Mouse (Mus musculus): Measurements from ENCODE around the gene Nrg3.
A peak's percentile ranks its signal among the peaks of the same experiment; 100 is the strongest.

Nrg3 gene

DNA sequence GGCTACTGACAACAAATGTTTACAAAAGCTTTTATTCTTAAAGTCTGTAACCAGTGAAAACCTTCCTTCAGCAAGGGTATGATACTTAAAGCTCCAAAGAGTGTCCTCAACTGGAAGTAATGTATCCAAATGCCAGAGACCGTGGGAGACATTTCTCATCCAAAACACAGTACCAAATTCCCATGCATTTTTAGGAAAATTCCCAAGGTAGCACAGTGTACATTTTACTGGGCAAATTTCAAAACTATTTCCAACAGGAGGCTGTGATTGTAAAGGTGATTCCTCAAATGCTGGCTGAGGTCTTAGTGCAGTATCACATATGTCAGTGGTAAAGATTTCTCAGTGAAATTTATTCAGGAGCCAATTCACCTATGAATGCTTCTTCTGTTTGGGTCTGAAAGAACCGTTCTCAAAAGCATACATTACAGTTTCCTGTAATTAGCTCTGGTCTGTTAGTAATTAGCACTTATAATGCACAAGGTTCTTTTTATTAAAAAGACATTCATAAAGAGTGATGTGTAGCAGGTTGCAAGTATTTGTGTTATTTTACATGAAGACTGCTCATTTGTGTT is 536.3 kb downstream of the Nrg3 start:
- no peak for DNase-seq

DNA sequence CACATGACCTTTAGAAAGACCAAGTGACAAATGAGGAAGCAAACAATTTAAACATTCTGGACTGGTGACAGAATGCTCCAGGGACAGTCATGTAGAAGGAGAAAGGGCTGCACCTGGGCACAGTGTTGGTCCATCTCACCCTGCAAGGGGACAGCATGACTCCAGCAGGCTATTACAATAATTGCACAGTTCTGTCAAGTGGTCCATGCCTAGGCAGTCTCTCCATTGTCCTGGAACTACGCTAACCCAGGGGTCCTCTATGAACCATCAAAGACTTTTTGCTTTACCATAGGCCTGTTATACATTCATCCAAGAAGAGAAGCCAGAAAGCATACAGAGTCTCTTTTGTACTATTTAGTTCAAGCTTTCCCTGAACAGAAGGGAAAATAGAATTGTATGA is 549.2 kb downstream of the Nrg3 start:
- no peak for DNase-seq

DNA sequence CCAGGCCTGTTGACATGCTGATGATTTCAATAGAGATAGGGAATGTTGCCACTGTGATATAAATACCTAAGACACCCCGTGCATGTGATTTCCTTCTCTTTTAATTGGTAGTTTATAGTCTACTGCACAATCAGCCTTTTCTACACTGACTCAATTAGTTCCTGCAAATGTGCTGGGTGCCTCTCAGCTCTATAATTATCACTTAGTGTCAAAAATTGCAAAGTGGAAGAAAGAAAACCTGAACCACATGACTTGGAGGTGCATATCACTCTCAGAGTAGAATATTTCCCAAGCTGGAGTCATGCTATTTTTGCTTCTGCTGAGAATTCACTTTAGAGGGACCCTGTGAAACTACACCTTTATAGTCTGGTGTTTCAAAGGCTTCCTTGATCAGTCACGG is 552.1 kb downstream of the Nrg3 start:
- DNase-seq: no peak

DNA sequence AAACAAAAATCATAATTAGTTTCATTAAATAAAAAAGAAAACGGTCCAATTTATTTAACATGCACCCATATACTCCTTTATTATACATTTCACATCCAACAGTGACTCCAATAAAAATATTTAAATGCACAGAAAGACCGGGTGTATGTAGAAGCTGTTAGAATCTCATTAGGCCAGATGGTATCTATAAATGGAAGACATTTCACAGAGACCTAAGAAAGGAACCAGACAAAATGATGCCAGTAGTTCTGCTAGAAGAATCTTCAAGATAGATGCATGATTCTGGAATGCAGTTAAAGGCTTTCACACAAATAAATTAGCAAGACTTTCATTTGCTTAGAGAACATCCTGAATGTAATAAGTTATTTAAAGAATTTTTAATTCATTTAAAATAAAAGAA is 602.3 kb downstream of the Nrg3 start:
- DNase-seq: no peak

DNA sequence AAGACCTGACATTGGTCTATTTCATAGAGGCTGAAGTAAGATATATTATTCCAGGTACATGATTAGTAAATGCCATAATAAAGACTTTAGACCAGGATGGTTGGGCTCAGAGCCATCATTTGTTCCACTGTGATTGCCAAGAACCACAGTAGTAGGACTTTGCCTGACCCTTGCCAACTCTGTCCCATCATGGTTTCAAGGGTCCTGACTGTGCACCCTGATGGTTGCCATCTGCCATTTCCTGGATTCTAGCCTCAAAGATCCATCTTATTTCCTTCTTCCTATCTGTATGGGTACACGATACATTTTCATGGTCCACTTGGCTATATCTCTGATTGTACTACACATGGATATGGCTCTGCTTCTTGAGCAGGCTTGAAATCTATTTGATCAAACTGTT is 625.3 kb downstream of the Nrg3 start:
- DNase-seq: peak; percentile 86 to 89

DNA sequence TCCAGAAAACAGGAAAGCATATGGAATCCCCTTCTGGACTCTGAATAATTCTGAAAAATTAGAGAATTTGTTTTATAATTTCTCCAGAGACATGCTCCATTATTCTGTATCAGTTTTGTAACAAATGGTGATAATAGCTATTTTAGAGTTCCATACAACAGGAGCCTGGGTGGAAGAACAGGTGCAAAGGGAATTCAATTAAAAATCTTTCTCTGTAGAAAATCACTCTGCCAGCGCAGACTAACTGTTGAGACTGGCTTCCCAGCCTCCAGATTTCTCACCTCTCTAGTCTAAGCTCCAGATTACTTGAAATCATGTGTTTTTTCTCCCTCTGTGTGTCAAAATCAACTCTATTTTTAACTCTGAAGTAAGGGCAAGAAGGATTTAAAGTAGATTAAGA is 625.8 kb downstream of the Nrg3 start:
- peak; percentile 21 to 53 for DNase-seq

DNA sequence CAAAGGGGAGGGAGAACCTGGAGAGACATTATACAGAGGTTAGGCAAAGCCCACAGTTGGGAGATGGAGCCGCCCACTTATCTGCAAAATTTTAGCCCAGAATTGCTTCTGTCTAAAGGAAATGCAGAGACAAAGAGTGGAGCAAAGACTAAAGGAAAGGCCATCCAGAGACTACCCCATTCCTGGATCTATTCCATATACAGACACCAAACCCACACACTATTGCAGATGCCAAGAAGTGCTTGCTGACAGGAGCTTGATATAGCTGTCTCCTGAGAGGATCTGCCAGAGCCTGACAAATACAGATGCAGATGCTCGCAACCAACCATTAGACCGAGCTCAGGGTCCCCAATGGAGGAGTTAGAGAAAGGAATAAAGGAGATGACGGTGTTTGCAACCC is 637.9 kb downstream of the Nrg3 start:
- no peak for DNase-seq

DNA sequence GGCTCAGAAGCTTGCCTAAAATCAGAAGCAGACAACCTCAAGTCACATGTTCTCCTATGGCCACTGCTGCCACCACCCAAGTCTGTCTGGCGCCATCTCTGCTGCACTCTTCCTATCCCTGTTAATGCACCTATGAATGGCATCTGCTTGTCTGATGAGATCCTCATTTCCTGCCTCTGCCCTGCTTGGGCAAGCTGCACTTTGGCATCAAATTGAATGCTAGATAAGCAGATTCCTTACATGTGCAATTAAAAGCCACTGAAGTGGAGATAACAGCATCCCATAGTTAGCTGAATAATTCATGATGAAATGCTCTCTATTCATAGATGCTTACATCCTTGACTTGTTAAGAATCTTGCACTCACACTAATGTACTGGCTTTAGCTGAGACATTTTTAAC is 648.0 kb downstream of the Nrg3 start:
- DNase-seq: no peak

DNA sequence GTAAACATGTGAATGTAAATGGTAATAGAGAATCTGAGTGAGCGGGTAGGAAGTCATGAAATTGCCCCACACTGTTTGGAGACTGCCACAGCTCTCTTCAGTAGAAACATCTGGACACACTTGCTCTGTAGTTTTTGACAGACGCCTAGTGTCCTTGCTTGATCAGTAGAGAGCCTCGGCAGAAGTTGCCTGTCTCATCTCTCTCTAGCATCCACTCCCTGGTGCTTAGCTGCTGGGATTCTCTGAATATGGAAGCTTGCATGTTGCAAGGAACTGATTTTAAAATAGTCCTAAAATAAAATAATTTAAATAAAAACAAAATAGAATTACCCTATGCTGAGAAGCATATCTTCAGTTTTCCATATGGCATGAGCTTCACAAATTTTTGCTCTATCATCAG is 675.9 kb downstream of the Nrg3 start:
- no peak for DNase-seq

DNA sequence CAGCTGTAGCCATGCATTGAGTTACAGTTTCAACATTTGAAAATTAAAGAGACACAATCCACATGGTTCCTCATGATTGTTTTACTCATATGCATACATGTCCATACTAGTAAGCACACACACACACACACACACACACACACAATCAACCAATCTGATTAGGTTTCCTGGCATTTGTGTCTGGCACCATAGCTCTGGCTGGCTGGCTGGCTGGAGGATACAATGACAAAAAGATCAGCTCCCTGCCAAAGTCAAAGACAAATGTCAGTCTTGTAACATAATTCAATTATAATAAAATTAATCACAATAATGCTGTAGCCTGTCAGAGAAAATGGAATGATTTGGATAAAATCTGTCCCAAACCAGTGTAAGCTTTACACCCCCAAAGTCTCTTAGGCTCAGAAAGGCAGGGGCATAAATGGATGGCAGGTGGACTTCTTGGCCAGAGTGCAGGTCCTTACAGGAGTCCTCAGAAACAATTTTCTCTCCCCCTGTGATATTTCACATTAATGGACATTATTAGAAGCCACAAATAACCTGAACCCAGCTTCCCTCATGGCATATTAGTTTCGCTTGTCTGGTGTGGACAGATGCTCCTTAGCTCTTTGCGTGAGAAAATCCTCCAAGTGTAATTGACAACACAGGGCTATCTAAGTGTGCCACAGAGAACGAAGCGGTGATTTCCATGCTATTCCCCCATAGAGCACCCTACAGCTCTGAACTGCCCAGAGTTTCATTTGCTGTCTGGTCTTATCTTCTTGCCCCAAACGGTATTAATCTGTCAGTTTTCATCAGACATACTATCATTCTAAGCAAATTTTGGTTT is 697.4 kb downstream of the Nrg3 start:
- peak in 1 of 2 experiments; percentile 4 for DNase-seq

DNA sequence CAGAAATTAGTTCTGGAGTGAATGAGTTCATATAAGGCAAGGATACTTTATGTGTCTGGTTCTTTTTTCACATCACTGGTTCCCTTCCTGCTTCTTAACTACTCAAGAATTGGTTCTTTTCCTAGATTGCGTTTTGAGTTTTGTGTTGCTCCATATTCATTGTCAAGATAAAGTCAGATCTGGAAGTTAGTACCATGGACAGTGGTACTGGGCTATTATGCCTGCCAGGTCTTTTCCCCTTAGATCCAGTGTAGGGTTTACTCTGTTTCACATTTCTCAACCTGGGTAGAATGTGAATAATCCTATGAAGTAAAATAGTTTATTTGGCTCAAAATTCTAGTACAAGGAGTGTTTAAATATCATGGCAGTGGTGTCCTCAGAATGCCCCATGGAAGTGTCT is 698.1 kb downstream of the Nrg3 start:
- DNase-seq: no peak

DNA sequence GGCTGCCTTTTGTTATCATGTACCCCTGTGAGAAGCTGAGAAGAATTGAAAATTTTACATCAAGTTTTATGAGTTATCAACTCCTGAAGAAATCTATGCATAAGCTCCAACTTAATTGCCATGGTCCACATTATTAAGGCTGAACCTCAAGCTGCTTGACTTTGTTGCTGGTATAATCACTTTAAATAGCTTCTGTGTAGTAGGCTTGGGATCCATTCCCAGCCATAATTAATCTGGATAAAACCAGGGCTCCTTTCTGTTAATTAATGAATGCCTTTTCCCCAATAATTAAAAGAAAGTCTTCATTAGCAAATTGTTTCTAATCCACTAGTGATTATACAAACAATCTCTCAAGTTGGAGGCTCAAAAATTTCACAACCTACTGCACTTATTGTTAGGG is 742.4 kb downstream of the Nrg3 start:
- DNase-seq: no peak

DNA sequence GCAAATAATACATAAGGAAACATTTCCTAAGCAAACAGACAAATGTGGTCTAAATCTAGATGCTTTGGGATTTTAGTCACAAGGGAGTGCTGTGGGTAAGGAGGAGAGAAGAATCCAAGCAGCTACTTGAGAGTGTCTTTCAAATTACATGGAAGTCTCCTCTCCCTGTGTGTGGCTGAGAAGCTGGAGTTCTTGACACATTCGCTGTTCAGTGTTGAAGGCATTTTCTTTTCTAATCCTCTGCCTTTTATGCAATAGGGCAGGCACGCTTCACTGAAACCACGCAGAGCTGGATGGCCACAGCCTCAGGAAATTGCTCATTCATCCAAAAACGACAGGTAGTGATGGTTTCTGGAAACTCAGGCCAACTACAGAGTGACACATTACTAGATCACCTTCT is 769.0 kb downstream of the Nrg3 start:
- peak; percentile 6 to 14 for DNase-seq

DNA sequence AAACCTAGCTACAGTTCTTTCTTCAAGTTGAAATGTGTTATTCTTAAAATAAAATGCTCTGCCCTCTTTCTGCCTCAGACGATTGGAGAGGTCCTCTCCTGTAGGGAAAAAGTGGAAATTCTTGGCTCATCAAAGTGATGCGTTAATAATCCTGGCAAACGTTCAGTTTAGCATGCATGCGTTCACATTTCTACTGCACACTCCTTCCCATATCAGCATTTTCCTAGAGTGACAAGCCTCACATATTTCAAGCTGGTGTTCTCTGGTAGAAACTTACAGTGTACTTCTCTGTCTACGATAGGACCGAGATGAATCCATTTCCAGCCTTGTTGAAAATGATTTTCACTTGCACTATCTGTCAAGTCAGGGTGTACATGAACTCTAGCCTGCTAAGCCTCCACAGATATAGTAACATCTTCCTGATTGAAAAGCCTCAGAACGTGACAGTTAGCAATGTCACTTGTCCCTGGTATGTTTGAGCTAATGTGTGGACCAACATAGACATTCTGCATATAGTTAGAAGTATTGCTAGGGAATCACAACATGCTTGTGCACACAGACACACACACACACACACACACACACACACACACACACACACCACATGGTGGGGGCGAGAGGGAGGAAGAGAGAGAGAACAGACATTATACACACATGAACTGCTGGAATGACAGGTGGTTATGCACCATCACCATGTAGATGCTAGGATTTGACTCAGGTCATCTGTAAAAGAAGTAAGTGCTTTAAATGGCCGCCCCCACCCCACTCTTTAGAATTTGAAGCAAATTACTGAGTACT is 770.1 kb downstream of the Nrg3 start:
- no peak for DNase-seq

DNA sequence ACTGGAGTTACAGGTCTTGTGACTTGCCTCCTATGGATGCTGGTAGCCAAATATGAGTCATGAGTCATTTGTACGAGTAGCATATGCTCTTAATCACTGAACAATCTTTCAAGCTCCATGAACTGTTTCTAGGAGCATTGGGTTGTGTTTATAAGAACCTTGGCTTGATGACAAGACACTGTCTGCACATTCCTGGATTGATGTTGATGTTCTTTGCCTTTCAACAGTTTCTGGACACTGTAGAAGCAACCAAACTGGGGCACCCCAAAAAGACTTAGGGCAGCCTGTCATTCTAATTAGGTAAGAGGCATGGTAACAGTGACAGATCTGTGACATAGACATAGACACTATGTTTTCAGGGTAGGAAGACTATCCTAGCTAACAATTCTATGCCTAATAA is 771.5 kb downstream of the Nrg3 start:
- no peak for DNase-seq

DNA sequence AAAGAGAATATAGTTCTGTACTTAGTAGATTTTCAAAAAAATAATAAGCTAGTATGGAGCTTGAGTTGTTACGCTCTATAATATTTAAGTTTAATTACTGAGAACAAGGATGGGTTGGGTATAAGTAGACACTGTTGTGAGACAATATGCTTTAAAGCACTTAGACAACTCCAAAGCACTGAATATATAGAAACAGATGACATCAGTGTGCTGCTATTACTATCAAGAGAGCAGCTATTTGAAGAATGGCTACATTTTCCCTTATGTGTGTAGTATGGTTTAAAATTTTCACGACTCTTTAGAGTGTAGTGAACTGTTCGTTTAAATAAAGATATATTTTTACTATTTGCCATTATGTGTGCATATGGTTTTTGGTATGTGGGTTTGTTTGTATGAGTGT is 771.9 kb downstream of the Nrg3 start:
- no peak for DNase-seq

DNA sequence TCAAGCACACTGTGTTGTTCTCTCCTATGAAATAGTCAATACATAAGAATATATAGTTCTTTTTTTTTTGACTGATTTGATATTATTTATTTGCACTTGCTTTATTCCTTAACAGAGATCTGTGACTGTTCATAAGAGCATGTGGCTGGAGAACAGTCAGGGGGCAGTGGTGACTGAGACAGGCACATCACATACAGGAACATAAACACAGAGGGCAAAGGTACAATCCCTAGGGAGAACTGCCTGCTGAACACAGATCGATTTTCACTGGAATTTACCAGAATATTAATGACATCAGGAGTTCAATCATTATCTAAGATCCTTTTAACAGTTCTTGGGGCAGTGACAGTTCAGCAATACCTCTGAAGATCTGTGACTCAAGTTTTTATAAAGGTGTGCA is 812.9 kb downstream of the Nrg3 start:
- DNase-seq: no peak

DNA sequence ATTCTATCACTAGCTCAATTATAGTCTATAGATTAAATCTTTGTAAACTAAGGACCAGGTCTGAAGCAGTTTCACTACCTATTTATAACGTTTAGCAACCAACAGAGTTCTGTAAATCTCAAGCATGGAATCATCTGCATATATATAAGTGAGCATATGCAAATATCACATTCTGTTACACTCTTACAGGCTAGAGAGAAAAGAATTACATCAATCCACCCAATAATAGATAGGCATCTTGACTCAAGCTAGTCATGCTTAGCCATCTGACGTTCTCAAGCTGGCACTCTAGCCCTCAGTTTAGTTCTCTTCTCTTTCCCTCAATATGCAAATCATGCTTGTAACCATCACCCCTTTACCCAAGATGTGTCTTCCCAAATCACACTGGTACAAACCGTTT is 835.8 kb downstream of the Nrg3 start:
- no peak for DNase-seq

DNA sequence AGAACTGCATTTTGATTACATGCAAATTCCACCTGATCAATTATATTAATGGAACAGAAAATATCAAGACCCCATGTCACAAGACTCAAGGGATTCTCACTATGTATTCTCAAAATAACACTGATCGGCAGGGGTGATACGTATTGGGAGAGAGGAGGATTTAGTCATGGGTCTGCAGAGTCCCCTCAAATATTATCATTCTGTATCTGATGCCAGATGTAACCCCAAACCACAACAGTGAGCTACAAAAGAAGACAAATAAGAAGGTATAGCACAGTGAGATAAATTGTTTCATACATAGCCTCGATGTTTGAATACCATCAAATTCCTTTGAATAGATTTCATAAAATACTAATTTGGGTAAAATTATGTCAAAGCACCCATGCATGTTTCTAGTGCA is 842.8 kb downstream of the Nrg3 start:
- no peak for DNase-seq

DNA sequence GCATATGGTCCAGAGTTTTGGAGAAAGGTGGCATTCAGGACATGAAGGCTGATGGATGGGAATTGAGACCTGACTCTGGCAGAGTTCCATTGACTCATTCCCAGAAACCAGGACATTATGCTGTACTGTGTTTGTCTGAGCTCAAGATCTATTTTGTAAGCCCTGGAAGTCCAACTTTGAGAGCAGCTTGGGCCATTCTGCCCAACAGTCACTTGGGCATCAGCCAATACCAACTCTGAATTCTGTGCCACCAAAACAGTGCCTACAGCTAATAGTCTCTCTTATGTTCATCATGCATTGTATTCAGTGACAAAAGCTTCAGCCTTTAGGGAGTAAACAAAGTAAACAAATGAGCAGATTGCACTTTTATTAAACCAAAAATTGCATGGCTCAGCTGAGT is 843.2 kb downstream of the Nrg3 start:
- DNase-seq: peak; percentile 11 to 34

DNA sequence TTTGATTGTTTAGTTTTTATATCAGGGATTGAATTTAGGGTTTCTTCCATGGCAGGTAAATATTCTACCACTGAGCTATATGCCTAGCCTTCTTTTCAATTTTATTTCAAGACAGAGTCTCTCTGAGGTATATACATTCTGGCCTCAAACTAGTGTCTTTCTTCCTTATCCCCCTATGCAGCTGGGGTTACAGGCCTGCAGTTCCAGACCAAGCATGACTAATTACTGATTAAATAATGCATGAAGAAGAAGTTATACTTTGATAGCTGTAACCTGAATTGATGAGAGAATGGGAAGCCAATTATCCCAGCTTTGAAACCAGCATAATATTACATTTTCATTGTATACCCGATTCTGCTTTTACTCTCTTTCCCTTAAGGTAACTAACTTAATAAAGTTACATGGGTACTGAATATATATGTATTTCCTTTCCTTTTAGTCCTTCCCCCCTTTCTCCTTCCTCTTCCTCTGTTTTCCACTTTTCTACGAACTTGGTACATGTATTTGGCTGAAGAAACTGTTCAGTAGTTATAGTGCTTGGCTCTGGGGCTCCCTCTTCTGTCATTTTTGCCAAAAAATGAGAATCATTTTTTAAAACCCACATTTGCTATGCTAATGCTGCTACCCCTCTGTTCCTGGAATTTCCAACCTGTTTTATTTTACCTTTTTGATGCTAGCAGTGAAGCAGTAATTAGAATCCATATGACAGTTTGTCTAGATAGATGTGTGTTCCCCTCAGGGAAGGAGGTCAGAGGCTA is 843.8 kb downstream of the Nrg3 start:
- no peak for DNase-seq

DNA sequence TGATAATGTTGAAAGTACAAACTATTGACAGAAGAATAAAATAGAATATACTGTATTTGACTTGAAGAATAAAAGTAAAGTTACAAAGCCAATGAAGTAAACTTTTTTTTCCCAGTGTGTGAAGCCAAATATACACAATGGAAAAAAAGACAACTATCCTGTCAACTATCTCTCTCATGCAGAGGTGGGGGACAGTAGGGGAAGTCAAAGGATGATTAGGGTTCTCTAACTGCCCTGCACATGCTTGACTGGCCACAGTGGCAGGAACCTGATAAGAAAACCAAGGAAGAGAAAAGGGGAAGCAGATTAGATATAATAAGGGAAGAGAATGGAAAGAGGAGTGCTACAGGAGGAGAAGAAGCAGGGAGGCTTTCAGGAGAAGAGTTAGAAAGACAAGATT is 855.9 kb downstream of the Nrg3 start:
- no peak for DNase-seq

DNA sequence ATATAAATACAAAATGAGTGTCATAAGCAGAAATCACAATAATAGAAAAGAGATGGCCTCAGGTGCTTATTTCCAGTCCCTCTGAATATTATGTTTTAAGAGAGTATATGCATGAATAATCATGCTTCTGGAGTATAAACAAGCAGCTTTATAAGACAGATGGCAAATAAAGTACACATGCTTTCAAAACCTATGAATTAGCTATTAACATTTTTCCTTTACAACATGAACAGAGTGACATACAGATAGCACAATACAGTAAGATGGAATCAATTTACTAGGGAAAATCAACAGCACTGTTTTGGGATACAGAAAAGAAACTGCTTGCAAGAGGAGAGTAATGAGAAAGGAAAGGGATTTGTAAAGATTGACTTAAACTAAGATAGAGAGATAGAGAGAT is 875.2 kb downstream of the Nrg3 start:
- no peak for DNase-seq
